Mouse (Mus musculus) G1E (cell line): ENCODE measurements around the gene Nsun4. TPM values are rescaled to one million over a fixed set of nuclear protein-coding genes. Genes with fewer than 3 reads are reported as not detected.

ENCODE experiments used
- ATAC-seq: 2 replicates; pipeline ENCODE4 v1.8.0; 2016; ENCODE audit warnings: mild to moderate bottlenecking; ENCODE audit not compliant: insufficient number of reproducible peaks, poor library complexity, low FRiP score, severe bottlenecking; ENCODE audit errors: extremely low read depth
- DNase-seq: peaks from one replicate; pipeline ENCODE4 v3.0.0; 2012; ENCODE audit warnings: low spot score
- H3K27me3 ChIP-seq: 2 replicates; pipeline ENCODE4 v1.6.1; 2012; ENCODE audit warnings: mild to moderate bottlenecking, low read length, inconsistent platforms; ENCODE audit not compliant: insufficient read depth
- H3K36me3 ChIP-seq: replicated peaks from 2 replicates; pipeline ENCODE3; 2012; ENCODE audit warnings: mild to moderate bottlenecking, inconsistent platforms
- H3K4me1 ChIP-seq: 2 replicates; pipeline ENCODE4 v1.6.1; 2012; ENCODE audit warnings: low read depth, low read length, inconsistent platforms, mixed read lengths; ENCODE audit not compliant: insufficient read depth
- H3K4me3 ChIP-seq: 2 replicates; pipeline ENCODE4 v1.5.1; 2012; ENCODE audit warnings: low read depth, mild to moderate bottlenecking, inconsistent platforms, low read length, moderate library complexity, mixed read lengths
- H3K9me3 ChIP-seq: replicated peaks from 2 replicates; pipeline ENCODE4 v1.6.1; 2012; ENCODE audit warnings: inconsistent platforms
- CTCF ChIP-seq: IDR thresholded peaks from 2 replicates; pipeline ENCODE4 v1.5.1; 2012; ENCODE audit warnings: low read depth, low read length, inconsistent platforms, mixed read lengths
- GATA1 ChIP-seq: IDR thresholded peaks from 2 replicates; pipeline ENCODE4 v1.6.1; 2012; ENCODE audit warnings: borderline replicate concordance, low read length, inconsistent platforms, mixed read lengths
- GATA2 ChIP-seq: IDR thresholded peaks from 2 replicates; pipeline ENCODE4 v1.6.1; 2012; ENCODE audit warnings: low read depth, low read length, inconsistent platforms, borderline replicate concordance
- POLR2AphosphoS5 ChIP-seq: IDR thresholded peaks from 2 replicates; pipeline ENCODE4 v1.6.1; 2012; ENCODE audit warnings: low read depth, low read length, inconsistent platforms; ENCODE audit not compliant: insufficient replicate concordance
- TAL1 ChIP-seq: conservative IDR thresholded peaks from 2 replicates; pipeline ENCODE4 v1.6.1; 2012; ENCODE audit warnings: low read depth, low read length, inconsistent platforms, mixed read lengths
- polyA plus RNA-seq: library from polyadenylated mRNA; stranded (reverse); fragments of >175 nt; gene quantifications from 2 replicates; pipeline ENCODE4 v1.2.3, GENCODE M21; 2012
- total RNA-seq, 2 experiments: library from RNA; stranded (forward) in 1 of 2; stranded (reverse) in 1 of 2; fragments of 200-1000 nt in 1 of 2; fragments of >200 nt in 1 of 2; fragmentation: Nextera tagmentation in 1 of 2; gene quantifications; 2 replicates each; pipeline ENCODE4 v1.2.3; 2014 to 2017

The Nsun4 gene
- total and polyA plus RNA-seq, 3 experiments: 0.31 to 14.6 (median 11.7) TPM

DNA sequence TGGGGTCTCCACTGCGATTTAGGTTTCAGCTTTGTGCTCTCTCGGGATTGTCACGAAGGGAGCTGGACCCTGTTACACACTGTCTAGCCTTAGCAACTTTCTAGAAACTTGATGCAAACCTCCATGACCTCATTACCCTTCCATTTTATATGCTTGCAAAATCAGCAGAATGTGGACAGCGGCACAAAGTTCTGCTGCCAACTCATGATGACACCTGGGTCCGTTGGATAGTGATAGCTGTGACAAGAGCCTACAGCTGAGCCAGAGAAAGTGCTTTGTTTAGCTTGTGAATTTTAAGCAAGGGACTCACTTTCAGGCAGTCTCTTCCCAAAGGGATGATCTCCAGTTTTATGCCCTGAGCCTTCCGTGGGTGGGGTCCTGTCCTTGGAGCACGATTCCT is 64.3 kb downstream of the Nsun4 start:
- Histone ChIP-seq H3K27me3 (peaks cover 8% of the 10 kb centered on the region), H3K36me3 (no peaks in the 10 kb centered on the region), H3K9me3 (no peaks in the 10 kb centered on the region), H3K4me3 (no peak overlapping the region), H3K4me1 (peaks cover 6% of the 10 kb centered on the region; the same call in 1 of the 2 replicates)
- DNase-seq: no peak
- TF ChIP-seq GATA1 (no peak), POLR2AphosphoS5 (no peak), GATA2 (no peak), CTCF (no peak), TAL1 (no peak)
- no peak for ATAC-seq

DNA sequence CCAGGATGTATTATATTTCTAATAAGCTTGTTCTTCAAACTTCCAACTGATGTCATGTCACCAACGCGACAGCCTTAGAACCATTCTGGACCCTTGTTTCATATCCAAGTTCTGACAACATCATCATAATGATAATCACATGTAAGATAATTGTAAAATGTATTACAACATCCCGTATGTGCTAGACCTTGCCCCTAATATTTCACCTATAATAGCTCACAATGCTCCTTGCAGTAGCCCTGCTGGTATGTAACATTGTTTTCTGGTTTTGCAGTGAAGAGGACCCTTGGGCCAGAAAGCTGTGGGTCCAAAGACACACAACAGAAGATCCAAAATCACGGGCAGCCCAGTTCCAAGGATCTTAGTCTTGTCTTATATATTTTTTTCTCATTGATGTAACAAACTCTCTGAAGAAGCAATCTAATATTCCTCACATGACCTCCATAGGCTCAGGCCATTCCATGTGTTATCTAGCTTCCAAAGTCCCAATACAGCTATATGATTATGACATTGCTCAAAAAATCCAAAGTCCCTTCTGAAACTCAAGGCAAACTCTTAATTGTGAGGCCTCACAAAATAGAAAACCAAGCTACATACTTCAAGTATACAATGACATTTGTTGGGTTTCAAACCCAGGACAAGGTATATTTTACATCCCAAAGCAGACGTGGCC is 65.7 kb downstream of the Nsun4 start:
- ATAC-seq (no peak), DNase-seq (no peak)
- H3K9me3 ChIP-seq: no peaks in the 10 kb centered on the region
- H3K4me3 ChIP-seq: no peak overlapping the region
- H3K4me1 ChIP-seq: peaks cover 10% of the 10 kb centered on the region; the same call in 1 of the 2 replicates
- TF ChIP-seq GATA1 (no peak), TAL1 (no peak), CTCF (no peak), GATA2 (no peak), POLR2AphosphoS5 (no peak)
- H3K36me3 ChIP-seq: no peaks in the 10 kb centered on the region
- peaks cover 4% of the 10 kb centered on the region; the same call in 1 of the 2 replicates for H3K27me3 ChIP-seq

DNA sequence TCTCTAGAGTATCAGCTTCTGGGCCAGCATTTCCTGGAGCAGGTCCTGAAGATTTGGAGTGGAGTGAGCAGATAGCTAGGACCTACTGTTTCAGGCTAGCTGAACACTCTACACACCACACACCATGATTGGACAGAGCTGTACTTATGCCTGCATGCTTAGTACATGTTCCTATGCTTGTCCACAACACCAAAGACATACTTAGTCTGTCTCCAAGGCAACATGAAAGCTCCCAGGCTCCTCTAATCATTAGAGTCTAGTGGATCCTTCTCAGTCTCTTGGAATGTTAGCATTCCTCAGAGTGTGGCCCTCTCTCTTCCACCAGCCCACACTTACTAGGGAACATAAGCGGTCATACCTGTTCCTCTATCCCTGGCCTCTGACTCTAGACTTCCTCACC is 66.2 kb downstream of the Nsun4 start:
- TF ChIP-seq TAL1 (no peak), POLR2AphosphoS5 (no peak), GATA1 (no peak), GATA2 (no peak), CTCF (no peak)
- H3K27me3 ChIP-seq: peaks cover 4% of the 10 kb centered on the region; the same call in 1 of the 2 replicates
- H3K9me3 ChIP-seq: no peaks in the 10 kb centered on the region
- H3K4me3 ChIP-seq: no peak overlapping the region
- DNase-seq: no peak
- peaks cover 10% of the 10 kb centered on the region; the same call in 1 of the 2 replicates for H3K4me1 ChIP-seq
- no peaks in the 10 kb centered on the region for H3K36me3 ChIP-seq
- ATAC-seq: no peak

DNA sequence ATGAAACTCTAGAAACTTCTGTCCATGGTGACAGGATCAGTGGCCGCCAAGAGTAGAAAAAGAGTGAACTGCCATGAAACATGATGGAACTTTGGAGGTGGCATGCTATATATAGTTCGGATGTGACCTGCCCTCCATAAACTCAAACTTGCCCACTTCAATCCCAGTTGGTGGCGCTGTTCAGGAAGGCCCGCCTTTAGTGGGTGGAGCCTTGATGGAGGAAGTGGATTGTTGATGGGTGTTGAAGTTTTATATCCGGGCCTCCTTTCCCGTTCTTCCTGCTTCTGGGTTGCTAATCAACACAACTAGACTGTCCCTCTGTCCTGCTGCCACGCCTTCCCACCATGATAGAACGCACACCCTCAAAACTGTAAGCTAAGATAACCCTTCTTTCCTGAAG is 68.7 kb downstream of the Nsun4 start:
- Histone ChIP-seq H3K27me3 (peaks cover 10% of the 10 kb centered on the region), H3K36me3 (no peaks in the 10 kb centered on the region), H3K4me3 (no peak overlapping the region), H3K4me1 (peaks cover 10% of the 10 kb centered on the region; the same call in 1 of the 2 replicates), H3K9me3 (no peaks in the 10 kb centered on the region)
- DNase-seq (peak; percentile 47), ATAC-seq (no peak)
- TF ChIP-seq TAL1 (no peak), GATA2 (no peak), GATA1 (no peak), CTCF (no peak), POLR2AphosphoS5 (no peak)

DNA sequence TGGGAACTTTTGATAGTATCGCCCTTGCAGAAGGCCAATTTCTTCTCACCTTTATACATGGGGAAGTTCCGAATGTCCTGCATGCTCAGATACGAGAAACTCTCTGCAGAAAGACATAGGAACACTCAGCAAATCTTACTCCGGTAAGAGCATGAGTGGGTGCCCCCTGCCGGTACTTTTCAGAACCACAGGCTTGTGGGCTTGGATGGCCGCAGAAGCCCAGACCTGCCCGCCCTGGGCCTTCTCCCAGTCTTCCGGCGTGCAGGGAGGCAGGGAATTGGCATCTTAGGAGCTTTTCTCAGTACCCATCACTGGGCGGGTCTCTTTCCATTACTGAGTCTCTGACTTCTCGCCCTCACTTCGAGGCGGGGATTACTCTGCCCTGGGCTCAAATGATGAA is 69.6 kb downstream of the Nsun4 start:
- Histone ChIP-seq H3K27me3 (peaks cover 14% of the 10 kb centered on the region), H3K9me3 (no peaks in the 10 kb centered on the region), H3K4me3 (no peak overlapping the region), H3K4me1 (peaks cover 10% of the 10 kb centered on the region; the same call in 1 of the 2 replicates), H3K36me3 (no peaks in the 10 kb centered on the region)
- no peak; the same call in 1 of the 2 replicates for ATAC-seq
- TF ChIP-seq GATA1 (no peak), CTCF (peak; percentile 25; the same call in 1 of the 2 replicates)
- peak; percentile 44 for DNase-seq

Other genes starting within 250 kb of the Nsun4 start
- gene Mob3c, start 225.8 kb downstream of the Nsun4 start, total RNA-seq (2014; fragmentation: Nextera tagmentation): 7.1 and 7.9 TPM in 2 replicates
- 16.7 and 20.9 TPM in 2 replicates for gene Mob3c, start 225.8 kb downstream of the Nsun4 start, total RNA-seq (2017)
- 7.9 TPM in 2 replicates for gene Mob3c, start 225.8 kb downstream of the Nsun4 start, polyA plus RNA-seq
- 78.5 and 86.9 TPM in 2 replicates for gene Mknk1, start 214.7 kb downstream of the Nsun4 start, total RNA-seq (2014; fragmentation: Nextera tagmentation)
- 78.7 and 111 TPM in 2 replicates for gene Mknk1, start 214.7 kb downstream of the Nsun4 start, total RNA-seq (2017)
- gene Mknk1, start 214.7 kb downstream of the Nsun4 start, polyA plus RNA-seq: 34.9 and 39.8 TPM in 2 replicates
- gene Kncn, start 169.5 kb downstream of the Nsun4 start, total RNA-seq (2014; fragmentation: Nextera tagmentation): not detected in 2 replicates
- not detected in 2 replicates for gene Kncn, start 169.5 kb downstream of the Nsun4 start, total RNA-seq (2017)
- not detected in 2 replicates for gene Kncn, start 169.5 kb downstream of the Nsun4 start, polyA plus RNA-seq
- gene 6430628N08Rik, start 163.2 kb downstream of the Nsun4 start, total RNA-seq (2014; fragmentation: Nextera tagmentation): not detected in 2 replicates
- gene 6430628N08Rik, start 163.2 kb downstream of the Nsun4 start, total RNA-seq (2017): not detected in 2 replicates
- gene 6430628N08Rik, start 163.2 kb downstream of the Nsun4 start, polyA plus RNA-seq: not detected in 2 replicates
- gene Dmbx1, start 114.0 kb downstream of the Nsun4 start, total RNA-seq (2014; fragmentation: Nextera tagmentation): not detected in 2 replicates
- 0.06 and 0.11 TPM in 2 replicates for gene Dmbx1, start 114.0 kb downstream of the Nsun4 start, total RNA-seq (2017)
- gene Dmbx1, start 114.0 kb downstream of the Nsun4 start, polyA plus RNA-seq: 0.01 TPM in 1 of 2 replicates, not detected in the other
- 0.73 and 1.7 TPM in 2 replicates for gene Faah, start 36.0 kb downstream of the Nsun4 start, total RNA-seq (2014; fragmentation: Nextera tagmentation)
- 1.0 and 1.4 TPM in 2 replicates for gene Faah, start 36.0 kb downstream of the Nsun4 start, total RNA-seq (2017)
- 0.46 and 0.78 TPM in 2 replicates for gene Faah, start 36.0 kb downstream of the Nsun4 start, polyA plus RNA-seq
- gene Uqcrh, start 21.2 kb upstream of the Nsun4 start, total RNA-seq (2014; fragmentation: Nextera tagmentation): 103 and 132 TPM in 2 replicates
- 455 and 620 TPM in 2 replicates for gene Uqcrh, start 21.2 kb upstream of the Nsun4 start, total RNA-seq (2017)
- 31.1 and 31.2 TPM in 2 replicates for gene Uqcrh, start 21.2 kb upstream of the Nsun4 start, polyA plus RNA-seq
- gene Lrrc41, start 21.4 kb upstream of the Nsun4 start, total RNA-seq (2014; fragmentation: Nextera tagmentation): 89.0 and 109 TPM in 2 replicates
- gene Lrrc41, start 21.4 kb upstream of the Nsun4 start, total RNA-seq (2017): 44.9 and 49.4 TPM in 2 replicates
- gene Lrrc41, start 21.4 kb upstream of the Nsun4 start, polyA plus RNA-seq: 36.3 and 55.8 TPM in 2 replicates
- gene Rad54l, start 69.8 kb upstream of the Nsun4 start, total RNA-seq (2014; fragmentation: Nextera tagmentation): 46.1 and 56.1 TPM in 2 replicates
- gene Rad54l, start 69.8 kb upstream of the Nsun4 start, total RNA-seq (2017): 43.2 and 47.0 TPM in 2 replicates
- gene Rad54l, start 69.8 kb upstream of the Nsun4 start, polyA plus RNA-seq: 2.4 and 3.4 TPM in 2 replicates
- 35.2 and 40.5 TPM in 2 replicates for gene Pomgnt1, start 70.0 kb upstream of the Nsun4 start, total RNA-seq (2014; fragmentation: Nextera tagmentation)
- gene Pomgnt1, start 70.0 kb upstream of the Nsun4 start, total RNA-seq (2017): 37.2 and 47.0 TPM in 2 replicates
- gene Pomgnt1, start 70.0 kb upstream of the Nsun4 start, polyA plus RNA-seq: 5.5 and 6.2 TPM in 2 replicates
- gene Lurap1, start 97.5 kb upstream of the Nsun4 start, total RNA-seq (2014; fragmentation: Nextera tagmentation): 0.10 and 0.15 TPM in 2 replicates
- gene Lurap1, start 97.5 kb upstream of the Nsun4 start, total RNA-seq (2017): 0.33 and 0.41 TPM in 2 replicates
- 0.01 TPM in 1 of 2 replicates, not detected in the other for gene Lurap1, start 97.5 kb upstream of the Nsun4 start, polyA plus RNA-seq
- gene Tspan1, start 113.7 kb upstream of the Nsun4 start, total RNA-seq (2014; fragmentation: Nextera tagmentation): not detected in 2 replicates
- 0.05 and 0.06 TPM in 2 replicates for gene Tspan1, start 113.7 kb upstream of the Nsun4 start, total RNA-seq (2017)
- not detected in 2 replicates for gene Tspan1, start 113.7 kb upstream of the Nsun4 start, polyA plus RNA-seq
- gene 1700042G07Rik, start 119.5 kb upstream of the Nsun4 start, total RNA-seq (2014; fragmentation: Nextera tagmentation): not detected in 2 replicates
- gene 1700042G07Rik, start 119.5 kb upstream of the Nsun4 start, total RNA-seq (2017): not detected in 2 replicates
- not detected in 2 replicates for gene 1700042G07Rik, start 119.5 kb upstream of the Nsun4 start, polyA plus RNA-seq
- 0.97 TPM in 1 of 2 replicates, not detected in the other for gene Gm49337, start 119.5 kb upstream of the Nsun4 start, total RNA-seq (2014; fragmentation: Nextera tagmentation)
- gene Gm49337, start 119.5 kb upstream of the Nsun4 start, total RNA-seq (2017): not detected in 2 replicates
- not detected in 2 replicates for gene Gm49337, start 119.5 kb upstream of the Nsun4 start, polyA plus RNA-seq
- gene Pik3r3, start 167.7 kb upstream of the Nsun4 start, total RNA-seq (2014; fragmentation: Nextera tagmentation): 11.1 and 21.1 TPM in 2 replicates
- gene Pik3r3, start 167.7 kb upstream of the Nsun4 start, total RNA-seq (2017): 24.7 and 25.4 TPM in 2 replicates
- 7.2 and 8.7 TPM in 2 replicates for gene Pik3r3, start 167.7 kb upstream of the Nsun4 start, polyA plus RNA-seq